Mouse (Mus musculus): ENCODE results near the gene Mphosph9.

DNA sequence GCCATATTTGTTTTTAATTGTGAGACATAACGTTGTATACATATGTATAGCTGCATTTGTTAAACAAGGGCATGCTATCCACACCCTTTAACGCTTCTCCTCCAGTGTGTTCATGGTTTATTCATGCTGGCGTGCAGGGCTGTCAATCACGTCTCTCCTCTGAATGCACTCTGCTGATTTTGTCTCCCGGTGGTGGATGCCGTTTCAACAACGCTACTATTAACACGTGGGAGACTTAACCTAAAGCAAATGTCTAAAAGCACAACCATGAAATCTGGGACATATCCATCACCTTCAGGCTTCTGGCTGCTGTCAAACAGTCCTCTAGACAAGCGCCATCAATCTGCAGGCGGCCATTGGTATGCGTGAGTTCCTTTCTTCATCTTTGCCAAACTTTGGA is 58.1 kb downstream of the Mphosph9 start:
- TF ChIP-seq CTCF (IDR thresholded peaks at IDR 0.05; ENCODE audit: extremely low read depth, insufficient read depth, insufficient read length, insufficient replicate concordance) (no peak), POLR2A (IDR thresholded peaks at IDR 0.05; ENCODE audit: low read depth, low read length) (no peak)

All from spleen, adult 2 months (tissue).